Mouse (Mus musculus) liver, embryonic 14.5 days (tissue): Measurements from ENCODE around the gene Ajuba. TPM values are rescaled to one million over a fixed set of nuclear protein-coding genes. Genes with fewer than 3 reads are reported as not detected.

ENCODE experiments used
- ATAC-seq: fragments of 200-750 bp; cut with Nextera tagmentation; 2 replicates; pipeline ENCODE4 v1.8.0; 2017; ENCODE audit warnings: moderate number of reproducible peaks, mild to moderate bottlenecking, moderate library complexity; ENCODE audit not compliant: insufficient read depth
- DNase-seq, 3 experiments: peaks; one replicate each; pipeline ENCODE4 v3.0.0-alpha.2; 2012 to 2013; ENCODE audit warnings: low read depth in 3 of 3, low spot score in 3 of 3
- H3K27ac ChIP-seq: fragments of 300-500 bp; sonication (generic); 2 replicates; pipeline ENCODE4 v1.5.1; 2014; ENCODE audit warnings: moderate library complexity, mild to moderate bottlenecking, control low read depth, inconsistent platforms
- H3K27me3 ChIP-seq: fragments of 300-500 bp; sonication (generic); 2 replicates; pipeline ENCODE4 v1.6.1; 2014; ENCODE audit warnings: mild to moderate bottlenecking, low read length, moderate library complexity; ENCODE audit not compliant: control insufficient read depth, insufficient read depth
- H3K36me3 ChIP-seq: fragments of 300-500 bp; sonication (generic); replicated peaks from 2 replicates; pipeline ENCODE4 v1.6.1; 2014; ENCODE audit warnings: low read depth; ENCODE audit not compliant: control insufficient read depth, insufficient read depth
- H3K4me1 ChIP-seq, 2 experiments: fragments of 200-500 bp in 1 of 2; fragments of 300-500 bp in 1 of 2; sonication (generic) in 1 of 2; replicated peaks; 2 replicates each; pipeline ENCODE4 v1.6.1; 2012 to 2014; ENCODE audit warnings: antibody characterized with exemption in 1 of 2, inconsistent platforms in 1 of 2, low read length in 1 of 2; ENCODE audit not compliant: control insufficient read depth in 2 of 2, insufficient read depth in 2 of 2
- H3K4me2 ChIP-seq: fragments of 300-500 bp; sonication (generic); 2 replicates; pipeline ENCODE4 v1.6.1; 2014; ENCODE audit warnings: low read depth, mild to moderate bottlenecking, control low read depth, moderate library complexity
- H3K4me3 ChIP-seq, 2 experiments: fragments of 200-500 bp in 1 of 2; fragments of 300-500 bp in 1 of 2; sonication (generic) in 1 of 2; 2 replicates each; pipeline ENCODE4 v1.5.1; 2012 to 2014; ENCODE audit warnings: low read depth in 2 of 2, low read length in 2 of 2, mild to moderate bottlenecking in 2 of 2, control low read depth in 1 of 2, inconsistent platforms in 1 of 2, moderate library complexity in 1 of 2; ENCODE audit not compliant: insufficient read depth in 1 of 2
- H3K9ac ChIP-seq: fragments of 300-500 bp; sonication (generic); replicated peaks from 2 replicates; pipeline ENCODE4 v1.6.1; 2014; ENCODE audit warnings: mild to moderate bottlenecking, control low read depth, moderate library complexity
- H3K9me3 ChIP-seq: fragments of 300-500 bp; sonication (generic); 2 replicates; pipeline ENCODE4 v1.6.1; 2016; ENCODE audit warnings: low read length, mixed read lengths; ENCODE audit not compliant: control insufficient read depth
- CTCF ChIP-seq: IDR thresholded peaks from 2 replicates; pipeline ENCODE4 v1.5.1; 2016; ENCODE audit warnings: antibody characterized with exemption, low read depth, control low read depth
- EP300 ChIP-seq: IDR thresholded peaks from 2 replicates; pipeline ENCODE4 v1.6.1; 2016; ENCODE audit warnings: antibody characterized with exemption, low read depth
- WGBS: fragments of 180-500 bp; shearing (Covaris S2); extraction: QIAGEN DNeasy Blood & Tissue Kit; methylation state at CpG from one replicate; pipeline ENCODE4 v1.1.7; 2014; ENCODE audit not compliant: insufficient replicate concordance; 5-methylcytosine and 5-hydroxymethylcytosine counted together
- polyA plus RNA-seq, 2 experiments: library from polyadenylated mRNA; depleted of rRNA in 1 of 2; stranded (reverse) in 1 of 2; unstranded in 1 of 2; fragments of >200 nt; fragmentation: Nextera tagmentation in 1 of 2; extraction: Ambion mirVana in 1 of 2; gene quantifications; 2 replicates each; pipeline versions ENCODE4 v1.2.1 to v1.2.3; 2012 to 2014

Gene Ajuba
- polyA plus RNA-seq (2012; rRNA removed) (3.7 TPM in 2 replicates), polyA plus RNA-seq (2014; fragmentation: Nextera tagmentation; extraction: Ambion mirVana) (1.0 and 1.8 TPM in 2 replicates)

GRCm38 (mm10) chr14:54577089-54577982 lies at the start of gene Ajuba:
Ajuba (minus strand) TSS chr14:54577558.
- Histone ChIP-seq H3K9me3 (no peaks in the 10 kb centered on the region), H3K36me3 (no peaks in the 10 kb centered on the region), H3K4me3 (peak within 1 kb of the TSS; percentile 58 to 62), H3K4me2 (peak within 1 kb of the TSS; percentile 70), H3K4me1 (peaks cover 4 to 30% of the 10 kb centered on the region in 2 experiments; a peak in 3 of 4 replicates), H3K27ac (no peak within 1 kb of the TSS), H3K27me3 (peaks cover 51% of the 10 kb centered on the region), H3K9ac (no peak within 1 kb of the TSS; the same call in none of the 2 replicates)
- DNase-seq = peak in 1 of 3 experiments; percentile 42
- TF ChIP-seq EP300 = no peak
- TF ChIP-seq CTCF = no peak
- under 1% methylated on average over 66 of the region's 66 CpGs for WGBS
- ATAC-seq = peak; percentile 29; the same call in 1 of the 2 replicates

GRCm38 (mm10) chr14:54624976-54625375 lies 47.6 kb upstream of the Ajuba start:
- Histone ChIP-seq H3K27me3 (no peaks in the 10 kb centered on the region), H3K27ac (no peak overlapping the region), H3K4me3 (no peak overlapping the region), H3K9ac (no peak overlapping the region), H3K4me1 (peaks cover 7 to 8% of the 10 kb centered on the region in 2 experiments), H3K9me3 (no peaks in the 10 kb centered on the region), H3K4me2 (no peak overlapping the region), H3K36me3 (no peaks in the 10 kb centered on the region)
- DNase-seq = no peak
- no peak for ATAC-seq
- 76% methylated on average over 10 of the region's 10 CpGs for WGBS
- no peak for TF ChIP-seq CTCF
- TF ChIP-seq EP300 = no peak

- WGBS = 51% methylated on average over 6 of the region's 6 CpGs
- no peak overlapping the region for H3K4me2 ChIP-seq
- no peaks in the 10 kb centered on the region for H3K36me3 ChIP-seq
- H3K4me1 ChIP-seq = peaks cover 7 to 8% of the 10 kb centered on the region in 2 experiments
- TF ChIP-seq CTCF (no peak), EP300 (no peak)
- no peak for DNase-seq
- H3K27ac ChIP-seq = no peak overlapping the region
- H3K9ac ChIP-seq = no peak overlapping the region
- no peaks in the 10 kb centered on the region for H3K27me3 ChIP-seq
- 0 out of 2 replicates have a peak, but pooled peaks have one; percentile 26 for ATAC-seq
- H3K4me3 ChIP-seq = no peak overlapping the region
- no peaks in the 10 kb centered on the region for H3K9me3 ChIP-seq
Measured at GRCm38 (mm10) chr14:54623334-54623733, 46.0 kb upstream of the Ajuba start.

- Histone ChIP-seq H3K4me1 (peaks cover 10 to 12% of the 10 kb centered on the region in 2 experiments), H3K27ac (no peak within 1 kb of the TSS), H3K9me3 (no peaks in the 10 kb centered on the region), H3K4me3 (no peak within 1 kb of the TSS), H3K27me3 (no peaks in the 10 kb centered on the region), H3K9ac (no peak within 1 kb of the TSS), H3K36me3 (no peaks in the 10 kb centered on the region), H3K4me2 (no peak within 1 kb of the TSS)
- TF ChIP-seq CTCF = no peak
- TF ChIP-seq EP300 = no peak
- ATAC-seq (no peak), DNase-seq (no peak)
- 75% methylated on average over 1 of the region's 1 CpGs for WGBS
Measured at GRCm38 (mm10) chr14:54621133-54621532, 43.8 kb upstream of the Ajuba start, which contains the start of gene Psmb11. Psmb11 (plus strand) TSS chr14:54621433.

- under 1% methylated on average over 19 of the region's 25 CpGs for WGBS
- TF ChIP-seq EP300 (no peak), CTCF (no peak)
- peaks cover 3 to 7% of the 10 kb centered on the region in 2 experiments for H3K4me1 ChIP-seq
- ATAC-seq = peak; percentile 87
- H3K9me3 ChIP-seq = no peaks in the 10 kb centered on the region
- H3K4me3 ChIP-seq = peak within 1 kb of the TSS; percentile 79 to 90
- no peaks in the 10 kb centered on the region for H3K27me3 ChIP-seq
- peak within 1 kb of the TSS; percentile 86 for H3K4me2 ChIP-seq
- H3K36me3 ChIP-seq = peaks cover 14% of the 10 kb centered on the region
- peak within 1 kb of the TSS; percentile 65 for H3K27ac ChIP-seq
- peak; percentile 79 to 86 (median 81) for DNase-seq
- peak within 1 kb of the TSS; percentile 91 for H3K9ac ChIP-seq
Measured at GRCm38 (mm10) chr14:54617897-54618365, 40.6 kb upstream of the Ajuba start, which contains the start of gene Psmb5. Psmb5 (minus strand) TSS chr14:54618022.
